Mouse (Mus musculus) MN1 (cell line): ENCODE results near the gene Elavl2.

Experiments used
- DNase-seq: peaks from one replicate; pipeline ENCODE4 v3.0.0-alpha.2; 2016; ENCODE audit warnings: low spot score

Gene Elavl2

GRCm38 (mm10) chr4:91213917-91214316 is 186.7 kb downstream of the Elavl2 start:
- DNase-seq = no peak

GRCm38 (mm10) chr4:91208415-91209292 is 191.9 kb downstream of the Elavl2 start:
- DNase-seq = no peak
